Mouse (Mus musculus): ENCODE data around the gene Tnfsf11.

The Tnfsf11 gene

DNA sequence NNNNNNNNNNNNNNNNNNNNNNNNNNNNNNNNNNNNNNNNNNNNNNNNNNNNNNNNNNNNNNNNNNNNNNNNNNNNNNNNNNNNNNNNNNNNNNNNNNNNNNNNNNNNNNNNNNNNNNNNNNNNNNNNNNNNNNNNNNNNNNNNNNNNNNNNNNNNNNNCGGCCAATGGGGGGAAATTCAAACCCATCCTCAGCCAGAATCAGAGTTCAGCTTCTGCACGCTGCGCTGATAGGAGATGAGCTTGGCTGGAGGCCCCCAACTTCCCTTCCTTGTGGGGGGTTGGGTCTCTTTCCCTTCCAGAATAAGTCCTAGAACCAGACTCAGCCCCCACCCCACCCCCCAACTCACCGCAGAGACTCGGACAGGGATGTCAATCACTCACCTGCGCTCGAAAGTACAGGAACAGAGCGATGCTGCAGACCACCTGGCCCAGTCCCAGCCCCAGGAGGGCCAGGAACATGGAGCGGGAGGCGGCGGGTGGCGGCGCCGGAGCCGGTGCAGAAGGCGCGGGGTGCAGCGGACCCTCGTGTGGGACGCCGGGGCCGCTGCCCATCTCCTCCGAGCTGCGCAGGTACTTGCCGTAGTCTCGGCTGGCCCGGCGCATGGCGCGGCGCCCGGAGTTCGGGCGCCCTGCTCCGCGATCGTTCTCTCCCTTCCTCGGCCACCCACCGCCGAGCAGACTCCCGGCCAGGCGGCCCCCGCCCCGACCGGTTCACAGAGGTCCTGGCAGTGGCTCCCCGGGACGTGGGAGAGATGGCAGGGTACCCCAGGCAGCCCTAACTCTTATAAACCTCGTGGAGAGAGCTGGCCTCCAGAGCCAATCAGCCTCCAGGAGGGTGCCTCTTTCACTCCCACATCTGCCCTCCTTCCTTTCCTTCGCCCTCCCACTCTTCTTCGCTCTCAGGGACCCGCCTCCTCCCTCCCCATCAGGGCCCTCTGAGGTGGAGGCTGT, at the start of gene Tnfsf11:
TSS of gene Tnfsf11 (minus strand) at position 758 of the 952 bp plus-strand sequence.
- no peak for DNase-seq (ENCODE audit: low spot score in 2 of 2)

GRCm38 (mm10) chr14:78356764-78357163, 48.9 kb upstream of the Tnfsf11 start:
- DNase-seq (ENCODE audit: low spot score in 2 of 2) = no peak

- no peak for DNase-seq (ENCODE audit: low spot score in 2 of 2)
Observed at GRCm38 (mm10) chr14:78355381-78355780, 47.5 kb upstream of the Tnfsf11 start.

DNA sequence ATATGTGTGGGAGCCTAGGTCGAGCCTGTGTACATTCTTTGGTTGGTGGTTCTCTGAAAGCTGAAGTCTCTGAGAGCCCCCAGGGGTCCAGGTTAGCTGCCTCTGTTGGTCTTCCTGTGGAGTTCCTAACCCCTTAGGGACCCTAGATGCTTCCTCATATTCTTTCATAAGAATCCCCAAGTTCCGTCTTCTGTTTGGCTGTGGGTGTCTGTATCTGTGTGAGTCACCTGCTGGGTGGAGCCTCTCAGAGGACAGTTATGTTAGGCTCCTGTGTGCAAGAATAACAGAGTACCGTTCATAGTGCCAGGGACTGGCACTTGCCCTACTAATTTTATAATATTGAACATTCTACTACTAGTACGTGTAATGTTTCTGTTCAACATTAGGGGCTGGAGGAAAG, 45.0 kb upstream of the Tnfsf11 start:
- DNase-seq (ENCODE audit: low spot score in 2 of 2) = no peak

DNA sequence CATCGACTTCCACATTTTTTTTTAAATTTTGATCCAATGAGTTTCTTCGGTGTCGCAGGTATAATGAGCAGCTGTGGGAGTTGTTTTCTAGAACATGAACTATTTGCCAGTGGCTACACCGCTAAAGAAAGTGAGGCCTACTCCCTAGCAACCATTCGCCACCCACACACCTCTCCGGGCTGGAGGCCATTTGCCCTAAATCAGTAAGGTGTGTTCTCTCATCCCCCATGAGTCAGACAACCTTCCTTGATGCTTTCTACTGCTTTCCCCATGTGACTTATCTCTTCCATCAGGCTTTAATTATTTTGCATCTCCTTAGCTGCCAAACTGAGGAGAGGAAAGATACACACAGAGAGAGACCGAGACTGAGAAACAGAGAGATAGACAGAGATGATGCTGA, 43.7 kb upstream of the Tnfsf11 start:
- no peak for DNase-seq (ENCODE audit: low spot score in 2 of 2)

DNA sequence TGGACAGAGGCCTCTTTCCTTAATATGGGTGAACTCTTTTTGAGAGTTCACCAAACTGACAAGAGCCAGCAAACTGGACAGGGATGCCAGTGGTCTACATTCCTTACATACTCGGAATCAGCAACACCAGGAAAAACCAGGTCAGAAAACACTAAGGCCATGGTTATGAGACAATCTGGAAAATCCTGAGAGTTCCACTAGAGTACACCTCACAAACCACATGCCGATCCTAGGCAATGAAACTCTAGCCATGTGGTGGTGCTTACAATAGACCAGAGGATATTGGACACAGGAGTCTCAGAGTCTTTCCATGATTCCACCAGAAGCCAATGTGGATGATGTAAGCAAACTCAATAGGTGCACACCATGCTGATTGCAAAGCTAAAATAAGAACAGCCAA, 39.9 kb upstream of the Tnfsf11 start:
- no peak for DNase-seq (ENCODE audit: low spot score in 2 of 2)

DNA sequence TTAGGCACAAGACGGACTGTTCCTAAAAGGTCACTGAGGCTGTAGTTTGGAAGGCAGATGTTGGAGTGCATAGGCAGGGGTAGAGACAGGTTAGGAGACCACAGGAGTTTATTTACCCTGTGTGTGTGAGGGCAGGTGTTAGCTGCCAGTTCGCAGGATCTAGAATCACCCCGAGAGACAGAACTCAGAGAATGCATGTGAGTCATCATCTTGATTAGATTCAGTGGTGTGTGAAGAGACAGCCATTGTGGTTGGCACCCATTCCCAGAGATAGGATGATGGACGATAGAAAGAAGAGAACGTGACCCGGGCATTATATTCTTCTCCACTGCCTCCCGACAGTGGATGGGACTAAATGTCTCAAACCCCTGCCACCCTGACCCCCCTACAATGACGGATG, 35.2 kb upstream of the Tnfsf11 start:
- DNase-seq (ENCODE audit: low spot score in 2 of 2) = no peak

- DNase-seq (ENCODE audit: low spot score in 2 of 2) = no peak
Observed at GRCm38 (mm10) chr14:78342146-78342545, 34.3 kb upstream of the Tnfsf11 start.

DNA sequence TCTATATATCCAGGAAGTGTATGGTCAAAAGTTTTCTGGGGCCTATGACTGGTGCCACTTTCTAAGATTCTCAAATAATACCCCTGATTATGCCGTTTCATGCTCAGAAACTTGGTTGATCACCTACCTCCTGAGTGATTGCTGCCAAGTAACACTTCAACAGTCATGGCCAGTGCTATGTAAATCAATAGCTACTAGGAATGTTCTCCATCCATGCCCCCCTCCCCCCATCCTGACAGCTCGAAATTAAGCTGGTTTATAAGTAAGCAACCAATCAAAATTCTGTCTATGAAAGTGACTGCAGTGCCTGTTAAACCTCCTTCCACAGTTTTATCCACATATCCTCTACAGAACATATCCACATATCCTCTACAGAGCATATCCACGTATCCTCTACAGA, 25.5 kb upstream of the Tnfsf11 start:
- no peak for DNase-seq (ENCODE audit: low spot score in 2 of 2)

DNA sequence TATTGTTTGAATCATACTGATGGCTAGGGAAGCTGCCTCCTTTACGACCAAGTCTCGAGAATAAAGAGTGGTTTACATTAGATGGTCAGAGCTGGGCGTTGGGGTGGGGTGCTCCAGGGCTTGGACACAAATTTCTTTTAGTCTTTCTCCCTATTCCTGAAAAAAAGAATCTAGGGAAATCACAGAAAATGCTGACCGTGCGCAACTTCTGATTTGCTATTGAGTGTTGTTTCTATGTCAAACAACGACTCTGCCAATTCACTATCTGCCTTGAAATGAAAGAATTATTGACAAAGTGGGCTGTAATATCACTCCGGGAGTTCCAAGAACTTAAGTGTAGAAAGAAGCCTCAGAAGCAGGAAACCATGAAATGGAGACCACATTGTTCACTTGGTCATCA, 23.5 kb upstream of the Tnfsf11 start:
- no peak for DNase-seq (ENCODE audit: low spot score in 2 of 2)

DNA sequence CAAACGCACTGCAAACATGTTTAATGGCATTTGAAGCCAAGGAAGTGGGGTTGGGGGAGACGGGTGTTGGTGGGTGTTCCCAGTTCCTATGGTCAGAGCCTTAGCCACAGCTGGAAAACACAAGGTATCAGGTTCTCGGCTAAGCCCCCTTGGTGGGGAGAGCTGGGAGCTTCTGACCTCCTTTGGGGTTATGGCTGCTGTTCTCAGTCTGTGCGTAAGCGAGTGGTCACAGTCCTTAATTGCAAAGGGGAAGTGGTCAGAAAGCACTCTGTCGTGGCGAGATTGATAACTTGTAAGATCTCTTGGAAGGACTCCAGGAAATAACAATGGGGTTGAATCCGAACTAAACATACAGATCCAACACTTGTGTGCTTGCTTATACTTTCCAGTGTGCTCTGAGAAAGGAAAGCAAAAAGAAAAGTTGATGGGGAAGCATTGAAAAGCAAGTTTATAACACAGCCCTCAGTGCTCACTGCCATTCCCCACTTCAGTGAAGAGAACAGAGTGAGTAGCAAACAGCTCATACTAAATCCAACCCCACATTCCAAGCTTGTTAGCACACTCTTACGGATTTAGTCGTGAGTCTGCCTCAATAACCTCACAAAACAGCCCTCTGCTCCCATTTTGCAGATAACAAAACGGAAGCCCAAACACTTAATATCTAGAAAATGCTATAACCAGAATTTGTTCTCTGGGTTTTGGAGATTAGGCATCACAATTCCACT, 22.9 kb upstream of the Tnfsf11 start:
- DNase-seq (ENCODE audit: low spot score in 2 of 2) = peak in 1 of 2 experiments; percentile 22

GRCm38 (mm10) chr14:78329765-78330451, 22.1 kb upstream of the Tnfsf11 start:
- no peak for DNase-seq (ENCODE audit: low spot score in 2 of 2)

DNA sequence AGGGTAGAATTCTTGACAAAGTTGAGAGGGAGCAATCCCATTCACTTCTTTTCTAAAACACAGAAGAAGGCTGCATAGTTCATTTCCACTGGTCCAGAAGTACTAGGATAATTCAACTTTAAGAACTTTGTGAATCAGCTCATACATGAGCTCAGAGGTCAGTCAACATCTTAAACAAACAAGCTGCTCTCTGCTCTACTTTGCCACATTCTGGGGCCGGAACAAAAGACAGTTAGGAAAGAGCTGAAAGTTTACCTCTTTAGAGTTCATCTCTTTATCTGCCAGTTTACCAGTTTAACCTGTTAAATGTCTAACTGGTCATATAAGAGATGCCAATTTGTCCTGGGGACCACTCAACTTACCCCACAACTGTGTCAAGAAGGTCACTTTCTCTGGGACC, 15.5 kb upstream of the Tnfsf11 start:
- no peak for DNase-seq (ENCODE audit: low spot score in 2 of 2)

GRCm38 (mm10) chr14:78322916-78323315, 15.1 kb upstream of the Tnfsf11 start:
- no peak for DNase-seq (ENCODE audit: low spot score in 2 of 2)

DNA sequence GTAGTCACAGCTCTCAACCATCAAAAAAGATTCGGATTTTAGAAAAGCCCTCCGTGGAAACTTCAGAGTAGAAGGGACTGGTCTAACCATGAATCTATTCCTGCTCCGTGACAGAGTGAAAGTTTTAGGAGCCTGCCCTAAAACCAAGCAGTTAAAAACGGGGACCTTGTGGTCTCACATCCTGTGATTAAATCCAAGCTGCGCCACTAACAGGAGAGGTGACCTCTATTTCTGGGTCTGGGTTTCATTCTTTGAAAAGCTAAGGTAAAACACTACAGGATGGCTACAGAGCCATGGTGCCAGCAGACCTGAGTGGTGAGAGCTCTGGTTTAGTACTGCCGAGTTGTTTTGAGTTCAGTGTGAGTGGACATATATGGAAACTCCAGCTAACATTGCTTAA, 12.4 kb upstream of the Tnfsf11 start:
- DNase-seq (ENCODE audit: low spot score in 2 of 2) = no peak

GRCm38 (mm10) chr14:78319580-78319979, 11.7 kb upstream of the Tnfsf11 start:
- DNase-seq (ENCODE audit: low spot score in 2 of 2) = no peak

DNA sequence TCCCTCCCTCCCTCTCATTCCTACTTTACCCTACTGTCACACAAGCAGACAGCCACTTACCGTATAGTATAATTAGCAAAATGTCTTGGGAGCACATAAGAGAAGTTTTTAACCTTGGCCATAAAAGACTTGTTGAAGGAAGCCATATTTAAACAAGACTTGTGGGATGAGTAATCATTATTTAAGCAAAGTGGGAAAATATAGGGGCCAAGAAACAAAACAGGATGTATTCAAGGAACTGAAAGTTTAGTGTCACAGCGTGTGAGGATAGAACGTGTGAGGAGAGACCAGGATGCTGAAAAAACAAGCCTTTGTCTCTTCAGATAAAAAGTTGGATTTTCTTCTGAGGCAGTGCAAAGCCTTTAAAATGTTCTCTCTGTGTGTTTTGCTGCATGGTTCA, 11.2 kb upstream of the Tnfsf11 start:
- DNase-seq (ENCODE audit: low spot score in 2 of 2) = no peak

DNA sequence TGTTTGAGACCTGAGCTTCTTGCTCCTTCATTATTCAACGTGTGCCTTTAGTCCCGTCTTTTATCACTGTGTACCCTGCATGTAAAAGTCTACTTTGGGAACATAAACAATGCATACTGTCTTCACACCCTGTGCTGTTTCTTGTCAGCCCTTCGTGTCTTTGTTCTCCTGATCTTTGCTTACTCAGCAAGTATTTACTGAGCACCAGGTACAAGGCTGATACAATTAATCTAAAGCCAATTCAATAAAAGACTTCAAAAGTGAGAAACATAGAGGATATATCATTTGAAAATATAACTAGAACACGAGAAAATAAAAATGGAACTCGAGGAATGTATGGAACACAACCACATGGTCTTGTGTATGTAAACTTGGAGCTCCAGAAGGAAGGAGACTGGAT, 9.8 kb upstream of the Tnfsf11 start:
- DNase-seq (ENCODE audit: low spot score in 2 of 2) = no peak

- no peak for DNase-seq (ENCODE audit: low spot score in 2 of 2)
Observed at GRCm38 (mm10) chr14:78300914-78301313, 6.9 kb downstream of the Tnfsf11 start.

- DNase-seq (ENCODE audit: low spot score in 2 of 2) = no peak
Observed at GRCm38 (mm10) chr14:78292687-78293086, 15.2 kb downstream of the Tnfsf11 start.

DNA sequence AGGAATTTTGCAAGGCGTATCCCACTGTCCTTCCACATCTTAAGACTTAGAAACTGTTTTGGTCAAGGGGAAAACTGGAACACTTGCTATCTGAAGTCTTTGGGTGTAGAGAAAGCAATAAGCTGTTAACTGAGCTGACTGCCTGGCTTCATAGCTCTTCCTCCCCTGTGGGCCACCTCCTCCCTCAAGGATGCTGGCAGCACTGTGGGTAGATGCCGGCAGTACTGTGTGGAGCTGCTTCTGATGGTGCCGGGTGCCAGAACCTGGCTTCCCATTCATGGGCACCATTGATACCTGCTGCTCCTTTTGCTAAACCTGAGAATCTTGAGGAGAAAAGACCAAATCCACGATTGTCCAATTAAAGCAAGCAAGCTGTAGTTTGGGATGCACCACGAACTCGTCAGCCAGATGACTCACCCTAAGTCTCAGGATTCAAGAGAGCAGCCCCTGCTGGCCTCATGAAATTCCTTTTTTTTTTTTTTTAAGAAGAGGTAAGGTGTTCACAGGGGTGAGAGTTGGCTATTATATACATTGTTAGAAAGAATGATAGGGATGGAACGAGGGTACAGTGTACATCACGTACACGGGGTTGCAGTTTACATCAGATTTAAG, 17.8 kb downstream of the Tnfsf11 start:
- DNase-seq (ENCODE audit: low spot score in 2 of 2) = no peak

GRCm38 (mm10) chr14:78288903-78289302, 18.9 kb downstream of the Tnfsf11 start:
- no peak for DNase-seq (ENCODE audit: low spot score in 2 of 2)

Measured in natural killer cell, adult 2 months (primary cell).